Mouse (Mus musculus) fibroblast of lung, adult 2 months (primary cell): Measurements from ENCODE around the gene Nucks1.
"Not testable (repeated sequence)": the region's sequence is repeated elsewhere in the genome, so short reads cannot be mapped to it uniquely, and the experiment has no call there.

Experiments used
- DNase-seq: peaks from one replicate; pipeline ENCODE4 v3.0.0-alpha.2; 2011; ENCODE audit warnings: low read depth

Nucks1 gene

GRCm38 (mm10) chr1:131910001-131910648, at the start of gene Nucks1:
Nucks1 (plus strand) TSS chr1:131910534.
- peak; percentile 95 for DNase-seq

GRCm38 (mm10) chr1:131861811-131862210, 48.5 kb upstream of the Nucks1 start:
- no peak for DNase-seq

- no peak for DNase-seq
These were observed 44.7 kb upstream of the Nucks1 start for GRCm38 (mm10) chr1:131865596-131865995.

DNA sequence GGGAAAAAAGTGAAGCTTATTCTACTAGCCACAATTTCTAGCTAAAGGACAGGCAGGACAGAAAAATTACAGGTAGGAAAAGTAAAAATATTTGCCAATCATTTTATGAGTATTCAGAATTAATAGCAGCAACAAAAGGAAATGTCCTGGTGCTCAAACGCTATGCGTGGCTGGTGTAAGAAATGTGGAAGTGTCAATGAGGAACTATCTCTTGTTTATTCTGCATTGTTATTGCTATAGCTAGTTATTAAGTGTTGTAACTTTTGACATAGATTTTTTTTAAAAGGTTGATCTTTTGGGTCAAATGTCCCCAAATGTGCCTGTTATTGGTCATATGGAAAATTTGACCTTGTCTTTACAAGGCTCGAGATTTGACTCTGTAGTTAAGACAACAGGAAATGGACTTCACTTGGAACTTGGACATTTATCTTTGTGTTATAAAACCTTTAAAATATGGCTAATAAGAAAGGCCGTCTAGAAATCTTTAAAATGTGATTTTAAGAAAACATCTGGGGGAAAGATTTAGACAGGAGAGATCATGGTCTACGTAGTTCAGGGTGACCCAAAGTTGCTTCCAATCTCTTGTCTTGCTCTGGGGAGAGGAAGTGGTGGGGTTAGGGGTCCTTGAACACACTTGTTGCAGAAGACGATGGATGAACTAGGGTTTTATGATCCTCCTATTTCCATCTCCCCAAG, 43.9 kb upstream of the Nucks1 start:
- no peak for DNase-seq

- peak; percentile 92 for DNase-seq
These were observed 43.0 kb upstream of the Nucks1 start, which contains the start of gene Rab29 for GRCm38 (mm10) chr1:131867093-131867945. Rab29 (plus strand) TSS chr1:131867224.

- no peak for DNase-seq
These were observed 42.4 kb upstream of the Nucks1 start for GRCm38 (mm10) chr1:131867946-131868290.

GRCm38 (mm10) chr1:131869561-131869960, 40.8 kb upstream of the Nucks1 start:
- no peak for DNase-seq

- DNase-seq: no peak
These were observed 37.5 kb upstream of the Nucks1 start for GRCm38 (mm10) chr1:131872856-131873255.

- DNase-seq: no peak
These were observed 30.5 kb upstream of the Nucks1 start for GRCm38 (mm10) chr1:131879816-131880215.

GRCm38 (mm10) chr1:131882787-131883186, 27.5 kb upstream of the Nucks1 start:
- DNase-seq: no peak

DNA sequence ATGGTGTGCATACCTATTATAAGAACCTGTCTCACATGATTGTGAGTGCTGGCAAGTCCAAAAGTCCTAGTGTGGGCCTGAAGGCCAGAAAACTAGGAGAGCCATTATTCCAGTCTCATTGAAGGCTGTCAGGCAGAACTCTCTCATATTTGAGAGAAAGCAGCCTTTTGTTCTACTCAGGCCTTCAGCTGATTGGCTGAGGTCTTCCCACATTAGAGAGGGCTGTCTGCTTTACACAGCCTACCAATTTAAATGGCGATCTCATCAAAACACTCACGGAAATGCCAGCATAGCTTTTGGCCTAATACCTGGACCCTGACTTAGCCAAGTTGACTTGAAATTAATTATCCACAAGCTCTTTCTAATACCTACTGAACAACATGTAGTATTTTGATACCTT, 24.2 kb upstream of the Nucks1 start:
- no peak for DNase-seq

DNA sequence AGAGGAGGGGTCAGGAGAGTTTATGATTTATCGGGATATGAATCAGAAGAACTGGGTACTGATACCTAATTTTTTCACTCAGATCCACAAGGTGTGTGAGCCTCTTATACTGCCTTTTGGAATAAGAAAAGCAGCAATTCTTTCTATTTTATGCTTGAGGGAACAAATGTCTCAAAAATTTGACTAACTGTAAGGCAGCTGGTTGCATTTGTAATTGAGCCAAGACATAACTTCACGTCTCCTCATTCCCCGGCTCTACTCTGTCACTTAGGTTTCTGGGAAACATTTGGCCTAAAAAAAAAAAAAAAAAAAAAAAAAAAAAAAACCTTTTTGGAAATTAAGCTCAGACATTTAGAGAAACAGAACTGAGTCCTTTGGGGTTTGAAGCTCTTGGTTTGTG, 23.7 kb upstream of the Nucks1 start:
- no peak for DNase-seq

DNA sequence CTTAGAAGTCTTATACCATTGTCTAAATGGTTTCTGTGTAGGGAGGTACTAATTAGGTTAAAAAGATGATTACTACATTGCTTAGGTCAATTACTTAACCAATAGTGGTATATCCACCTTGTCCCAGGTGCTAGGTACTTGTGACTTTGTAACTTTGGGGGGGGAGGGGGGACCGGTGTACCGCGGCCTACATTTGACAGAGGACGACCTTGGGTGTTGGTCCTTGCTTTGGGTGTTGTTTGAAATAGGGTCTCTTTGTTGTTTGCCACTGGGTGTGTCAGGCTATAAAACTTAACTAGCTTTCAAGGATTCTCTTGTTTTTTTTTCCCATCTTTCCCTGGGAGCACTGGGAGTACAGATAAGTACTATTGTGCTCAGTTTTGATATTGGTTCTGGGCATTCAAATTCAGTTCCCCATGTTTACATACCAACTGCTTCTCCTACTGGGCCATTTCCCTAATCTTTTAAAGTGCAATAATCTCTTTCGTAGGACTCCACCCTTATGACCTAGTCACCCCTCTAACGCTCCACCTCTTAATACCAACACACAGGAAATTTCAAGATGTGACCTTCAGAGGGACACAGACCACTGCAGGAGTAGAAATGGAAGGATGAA, 20.2 kb upstream of the Nucks1 start:
- no peak for DNase-seq

- DNase-seq: no peak
These were observed 18.9 kb upstream of the Nucks1 start for GRCm38 (mm10) chr1:131891436-131891835.

GRCm38 (mm10) chr1:131902679-131903078, 7.7 kb upstream of the Nucks1 start:
- no peak for DNase-seq

- no peak for DNase-seq
These were observed 7.1 kb upstream of the Nucks1 start for GRCm38 (mm10) chr1:131903251-131903650.

GRCm38 (mm10) chr1:131905497-131905896, 4.8 kb upstream of the Nucks1 start:
- no peak for DNase-seq

DNA sequence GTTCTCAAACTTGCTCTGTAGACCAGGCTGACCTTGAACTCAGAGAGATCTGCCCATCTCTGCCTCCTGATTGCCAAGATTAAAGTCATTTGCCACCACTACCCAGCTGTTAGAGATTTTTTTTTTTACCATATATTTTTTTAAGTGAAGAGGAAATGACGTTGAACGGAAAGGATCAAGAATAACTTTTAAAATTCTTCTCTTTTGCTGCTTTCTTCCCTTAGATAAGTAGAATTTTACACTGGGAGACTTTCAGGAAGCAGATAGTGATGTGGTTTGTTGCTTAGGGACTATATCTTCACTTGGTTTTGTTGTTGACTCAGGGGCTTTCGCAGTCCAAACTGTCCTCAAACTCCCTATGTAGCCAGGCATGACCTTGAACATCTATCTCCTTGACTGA, 1.9 kb upstream of the Nucks1 start:
- no peak for DNase-seq

DNA sequence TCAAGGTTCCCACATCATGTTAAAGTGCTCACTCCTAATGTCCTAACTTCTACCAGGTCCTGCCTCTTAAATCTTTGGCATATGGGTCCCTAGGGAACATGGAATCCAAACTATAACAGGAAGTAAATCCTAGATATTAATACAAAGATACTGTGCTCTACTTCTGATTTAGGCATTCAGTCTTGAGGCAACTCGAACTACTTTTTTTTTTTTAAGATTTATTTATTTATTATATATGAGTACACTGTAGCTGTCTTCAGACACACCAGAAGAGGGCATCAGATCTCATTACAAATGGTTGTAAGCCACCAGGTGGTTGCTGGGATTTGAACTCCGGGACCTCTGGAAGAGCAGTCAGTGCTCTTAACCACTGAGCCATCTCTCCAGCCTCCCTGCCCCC, 1.1 kb upstream of the Nucks1 start:
- DNase-seq: not testable (repeated sequence)

GRCm38 (mm10) chr1:131910674-131911558, 582 bp downstream of the Nucks1 start:
- peak; percentile 52 for DNase-seq

GRCm38 (mm10) chr1:131917634-131918033, 7.3 kb downstream of the Nucks1 start:
- no peak for DNase-seq
